Mouse (Mus musculus) left cerebral cortex, adult 2 months (tissue): Measurements from ENCODE around the gene Sec22b. TPM values are rescaled to one million over a fixed set of nuclear protein-coding genes. Genes with fewer than 3 reads are reported as not detected.

ENCODE experiments used
- DNase-seq, 2 experiments: peaks; one replicate each; pipeline ENCODE4 v3.0.0; 2021 to 2022; ENCODE audit warnings: low spot score in 2 of 2, mixed read lengths in 1 of 2; ENCODE audit errors: extremely low spot score in 1 of 2
- H3K27ac ChIP-seq: fragments of 200-600 bp; 2 replicates; pipeline ENCODE4 v1.8.1; 2022
- H3K4me3 ChIP-seq: fragments of 200-600 bp; 2 replicates; pipeline ENCODE4 v1.8.1; 2022
- CTCF ChIP-seq: fragments of 200-600 bp; IDR thresholded peaks from 2 replicates; pipeline ENCODE4 v1.8.1; 2022; ENCODE audit warnings: antibody characterized with exemption, mild to moderate bottlenecking, moderate library complexity
- intact Hi-C: fragments of 180-260 bp; cut with DNase I; formaldehyde crosslinking; loops from one replicate; pipeline ENCODE4 v1.15.1; 2025
- long read RNA-seq, 2 experiments: library from polyadenylated mRNA; stranded (forward); transcript quantifications; one replicate each; pipeline ENCODE4 v2.0.0; 2021; ENCODE audit warnings: borderline mapping rate in 2 of 2
- total RNA-seq, 2 experiments: library from RNA; stranded (reverse); gene quantifications; 2 replicates each; pipeline ENCODE4 v1.2.3; 2021

Sec22b gene
- 10 to 100 TPM; 80.1 to 90.2 TPM for total RNA-seq
- long read RNA-seq, experiment 1, transcript Sec22b-201 (5 exons, 2,810 nt) = major isoform, 89 of 98 reads
- long read RNA-seq, experiment 1, partial matches to known transcripts = 3 of 98 reads
- long read RNA-seq, experiment 1, other reads (novel, unspliced or antisense) = 1 of 98 reads
- long read RNA-seq, experiment 2, transcript Sec22b-201 (5 exons, 2,810 nt) = major isoform, 59 of 66 reads
- long read RNA-seq, experiment 2, partial matches to known transcripts = 1 of 66 reads
- long read RNA-seq, experiment 2, other reads (novel, unspliced or antisense) = 3 of 66 reads

DNA sequence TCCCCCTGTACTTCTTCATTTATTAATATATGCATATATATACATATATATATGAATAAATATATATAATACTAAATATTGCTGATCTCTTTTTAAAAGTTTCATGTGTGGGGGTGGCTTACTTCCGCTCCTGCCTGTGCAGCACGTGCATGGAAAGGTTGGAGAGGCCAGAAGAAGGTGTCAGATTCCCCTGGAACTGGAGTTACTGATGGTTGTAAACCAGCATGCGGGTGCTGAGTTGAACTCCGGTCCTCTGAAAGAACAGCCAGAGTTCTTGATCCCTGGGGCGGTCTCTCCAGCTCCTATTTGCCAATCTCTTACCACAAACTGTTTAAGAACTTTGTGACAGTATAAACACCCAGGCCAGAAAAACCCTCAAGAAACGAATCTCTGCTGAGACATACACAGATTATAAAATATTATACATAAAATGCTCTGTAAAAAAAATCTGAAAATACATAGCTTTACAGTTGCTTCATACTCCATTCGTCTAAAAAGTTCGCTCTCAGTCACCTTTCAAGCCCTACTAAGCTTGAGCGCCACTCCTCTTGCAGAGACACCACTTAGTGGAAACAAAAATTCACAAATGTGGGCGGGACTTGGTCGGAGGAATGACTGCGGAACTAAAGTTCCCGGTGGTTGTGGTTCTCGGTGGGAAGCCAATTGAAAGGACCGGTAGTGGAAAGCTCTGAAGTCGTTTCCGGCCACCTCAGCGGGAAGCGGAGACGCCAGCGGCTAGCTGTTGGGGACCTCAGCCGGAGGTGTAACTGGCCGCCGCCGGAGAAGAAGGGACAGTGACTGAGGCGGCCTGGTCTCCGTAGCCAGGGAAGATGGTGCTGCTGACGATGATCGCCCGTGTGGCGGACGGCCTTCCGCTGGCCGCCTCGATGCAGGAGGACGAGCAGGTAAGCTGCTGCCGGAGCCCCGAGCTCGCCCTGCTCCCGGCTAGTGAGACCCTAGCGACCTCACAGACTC lies at the start of gene Sec22b:
Sec22b (plus strand) TSS at position 675 of the 975 bp plus-strand sequence.
- intact Hi-C loops = no loop called here
- no peak for TF ChIP-seq CTCF
- H3K27ac ChIP-seq = peak within 1 kb of the TSS; percentile 85

DNA sequence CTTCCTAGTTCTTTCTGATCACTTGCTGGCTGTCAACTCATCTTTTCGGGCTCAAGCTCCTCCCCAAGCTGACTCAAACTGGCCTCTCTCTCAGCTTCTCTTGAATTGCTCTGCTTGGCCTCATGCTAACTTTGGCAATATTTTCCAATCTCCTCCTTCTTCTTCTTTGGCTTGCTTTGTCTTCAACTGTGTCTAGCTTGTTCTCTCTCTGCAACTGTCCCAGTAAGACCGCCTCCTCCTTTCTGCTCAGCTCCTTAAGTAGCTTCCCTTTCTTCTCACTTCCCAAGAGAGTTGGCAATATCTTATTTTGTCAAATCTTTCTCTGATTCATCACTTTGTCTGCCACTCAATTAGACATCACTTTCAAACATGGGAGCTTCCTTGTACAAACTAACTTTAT lies 49.2 kb upstream of the Sec22b start:
- no peak for TF ChIP-seq CTCF
- no peak overlapping the region for H3K27ac ChIP-seq
- intact Hi-C loops = no loop called here
- DNase-seq = no peak
- H3K4me3 ChIP-seq = no peak overlapping the region

More for the DNA sequence above, at the start of gene Sec22b:
- peak within 1 kb of the TSS; percentile 96 for H3K4me3 ChIP-seq
- peak; percentile 88 to 89 for DNase-seq

DNA sequence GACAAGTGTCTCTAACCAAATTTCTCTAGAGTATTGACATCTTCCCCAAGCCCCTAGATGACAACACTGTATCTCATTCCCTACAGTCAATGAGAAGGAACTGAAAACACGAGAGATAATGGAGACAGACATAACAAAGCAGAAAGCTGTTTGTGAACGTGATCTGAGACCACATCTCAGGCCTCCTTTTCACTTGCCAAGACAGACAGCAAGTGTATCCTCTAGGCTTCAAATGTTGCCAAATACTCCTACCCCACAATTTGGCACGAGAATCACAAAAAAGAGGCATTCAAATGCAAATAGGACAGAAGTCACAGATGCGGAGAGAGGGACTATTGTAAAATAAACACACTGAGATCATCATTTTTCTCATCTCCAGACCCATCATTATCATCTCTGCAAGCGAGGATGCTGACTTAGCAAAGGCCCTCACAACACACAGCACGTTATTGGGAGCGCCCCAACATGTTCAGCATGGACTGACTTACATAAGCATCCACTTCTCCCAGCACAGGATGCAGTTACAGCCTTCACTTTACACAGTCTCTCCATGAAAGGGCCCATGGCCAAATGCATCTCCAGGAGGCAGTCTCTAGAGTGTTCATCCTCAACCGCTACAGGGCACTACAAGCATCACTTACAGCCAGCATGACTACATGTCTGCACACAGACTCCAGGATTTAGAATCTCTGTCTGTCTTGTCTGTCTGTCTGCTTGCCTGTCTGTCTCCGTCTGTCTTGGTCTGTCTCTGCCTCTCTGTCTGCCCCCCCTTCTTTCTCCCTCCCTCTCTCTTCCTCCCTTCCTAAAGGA lies 46.2 kb upstream of the Sec22b start:
- H3K27ac ChIP-seq = peak overlapping the region; percentile 75
- no peak for TF ChIP-seq CTCF
- no peak overlapping the region for H3K4me3 ChIP-seq
- intact Hi-C loops = no loop called here
- no peak for DNase-seq

DNA sequence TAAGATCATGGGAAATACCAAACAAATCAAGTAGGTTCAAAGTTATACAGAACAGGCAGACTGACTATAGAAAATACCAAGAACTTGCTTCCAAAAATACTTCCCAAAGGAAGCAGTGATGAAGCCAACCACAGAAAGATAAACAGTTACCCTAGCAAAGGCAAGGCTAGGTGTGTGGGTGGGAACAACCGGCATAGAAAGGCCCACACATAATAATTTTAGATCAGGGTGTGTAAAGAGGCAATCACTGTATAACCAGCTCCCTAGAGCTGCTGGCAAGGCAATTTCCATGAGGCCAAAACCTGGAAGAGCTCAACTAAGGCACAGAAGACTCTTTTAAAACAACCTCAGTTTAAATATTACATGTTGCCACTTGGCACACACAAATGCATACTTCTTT lies 41.6 kb upstream of the Sec22b start:
- peak in 1 of 2 experiments; percentile 37 for DNase-seq
- intact Hi-C loops = no loop called here
- H3K27ac ChIP-seq = peak overlapping the region; percentile 53; the same call in 1 of the 2 replicates
- TF ChIP-seq CTCF = no peak
- H3K4me3 ChIP-seq = no peak overlapping the region

DNA sequence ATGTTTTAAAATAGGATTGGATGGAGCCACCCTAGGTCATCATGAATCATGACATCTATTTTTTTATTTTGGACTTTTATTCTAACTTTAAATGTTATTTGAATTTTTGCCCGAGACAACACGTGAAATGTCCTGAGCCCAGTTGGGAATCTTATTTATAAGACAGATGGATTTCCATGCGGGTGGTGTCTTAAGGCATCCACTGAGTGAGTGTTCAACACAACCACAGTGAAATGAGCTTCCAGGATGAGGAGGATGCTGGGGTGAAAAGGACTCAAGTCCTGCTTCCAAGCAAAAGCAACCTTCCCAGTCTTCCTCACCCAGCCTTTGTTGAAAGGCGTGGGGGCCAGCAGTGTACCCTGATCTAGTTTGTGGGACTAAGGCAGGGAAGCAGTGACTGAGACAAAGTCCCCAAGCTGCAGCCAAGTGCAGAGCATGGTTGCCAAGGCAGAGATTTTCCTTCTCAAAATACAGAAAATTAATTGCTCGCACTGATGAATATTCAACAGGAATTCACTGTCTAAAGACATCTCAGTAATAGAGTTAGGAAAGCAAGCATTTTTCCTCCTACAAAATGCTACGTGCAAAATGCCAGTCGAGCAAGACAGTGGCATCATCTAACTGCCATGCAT lies 40.1 kb upstream of the Sec22b start:
- peak overlapping the region; percentile 12; the same call in 1 of the 2 replicates for H3K27ac ChIP-seq
- intact Hi-C loops = no loop called here
- H3K4me3 ChIP-seq = no peak overlapping the region
- DNase-seq = no peak
- no peak for TF ChIP-seq CTCF

DNA sequence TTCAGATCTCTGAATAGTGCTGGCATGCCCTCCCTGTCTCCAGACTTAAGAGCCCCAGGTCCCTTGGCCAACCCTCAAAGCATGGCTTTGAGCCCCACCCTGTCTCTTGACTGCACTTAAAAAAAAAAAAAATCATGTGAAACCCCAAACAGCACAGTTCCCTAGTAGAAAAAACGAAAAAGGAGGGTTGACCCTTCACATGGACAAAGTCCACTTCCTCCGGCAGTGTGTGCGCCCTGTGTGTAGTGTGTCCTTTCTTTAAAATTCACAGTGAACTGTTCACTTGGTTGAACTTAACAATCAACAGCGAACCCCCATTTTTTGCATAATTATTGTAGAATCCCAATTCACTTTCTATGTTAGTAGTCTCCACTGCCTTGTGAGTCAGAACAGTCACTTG lies 34.3 kb upstream of the Sec22b start:
- H3K4me3 ChIP-seq = peak overlapping the region; percentile 72
- TF ChIP-seq CTCF = no peak
- DNase-seq = no peak
- intact Hi-C loops = loop anchor here (5.0 kb wide), 1 partner anchor 99 kb away; no protein-coding TSS in a partner anchor
- H3K27ac ChIP-seq = peak overlapping the region; percentile 95; the same call in 1 of the 2 replicates

DNA sequence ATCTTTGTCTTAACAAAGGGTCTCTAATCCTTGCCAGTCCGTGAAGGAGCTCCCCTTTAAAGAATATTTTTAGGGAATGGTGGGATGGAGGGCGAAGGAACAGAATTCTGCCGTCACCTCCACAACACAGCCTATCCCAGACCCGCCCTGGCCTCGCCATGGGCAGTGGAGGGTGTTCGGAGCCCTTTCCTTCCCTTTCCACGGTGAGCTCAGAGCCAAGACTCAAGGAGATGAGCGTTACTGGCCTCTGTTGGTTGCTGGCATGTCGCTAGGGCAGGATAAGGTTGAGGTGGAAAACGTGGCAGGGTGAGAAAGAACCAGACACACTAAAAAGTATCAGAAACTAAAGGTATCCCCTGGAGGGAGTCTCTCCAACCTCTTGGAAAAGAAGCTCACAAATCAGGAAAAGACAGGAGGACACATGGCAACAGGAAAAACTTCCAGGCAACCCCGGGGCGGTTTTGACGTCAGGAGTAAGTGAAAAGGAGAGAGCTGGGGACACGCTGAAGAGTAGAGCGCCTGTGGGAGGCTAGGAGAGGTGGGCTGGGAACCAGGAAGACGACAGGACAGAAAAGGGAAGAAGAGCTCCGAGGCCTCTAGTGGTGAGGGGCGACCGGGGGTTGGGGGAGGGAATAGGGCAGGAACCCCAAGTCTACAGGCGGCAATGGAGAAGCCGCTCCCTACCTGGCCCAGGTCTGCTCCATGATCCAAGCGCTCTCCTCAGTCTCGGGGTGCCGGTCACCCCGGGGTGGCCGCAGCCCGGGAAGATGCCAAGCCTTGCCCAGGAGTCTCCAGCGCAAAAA lies 33.6 kb upstream of the Sec22b start:
- peak; percentile 45 to 53 for DNase-seq
- Histone ChIP-seq H3K27ac (peak overlapping the region; percentile 95), H3K4me3 (peak overlapping the region; percentile 72)
- TF ChIP-seq CTCF = no peak
- intact Hi-C loops = loop anchor here (5.0 kb wide), 1 partner anchor 100 kb away; no protein-coding TSS in a partner anchor

DNA sequence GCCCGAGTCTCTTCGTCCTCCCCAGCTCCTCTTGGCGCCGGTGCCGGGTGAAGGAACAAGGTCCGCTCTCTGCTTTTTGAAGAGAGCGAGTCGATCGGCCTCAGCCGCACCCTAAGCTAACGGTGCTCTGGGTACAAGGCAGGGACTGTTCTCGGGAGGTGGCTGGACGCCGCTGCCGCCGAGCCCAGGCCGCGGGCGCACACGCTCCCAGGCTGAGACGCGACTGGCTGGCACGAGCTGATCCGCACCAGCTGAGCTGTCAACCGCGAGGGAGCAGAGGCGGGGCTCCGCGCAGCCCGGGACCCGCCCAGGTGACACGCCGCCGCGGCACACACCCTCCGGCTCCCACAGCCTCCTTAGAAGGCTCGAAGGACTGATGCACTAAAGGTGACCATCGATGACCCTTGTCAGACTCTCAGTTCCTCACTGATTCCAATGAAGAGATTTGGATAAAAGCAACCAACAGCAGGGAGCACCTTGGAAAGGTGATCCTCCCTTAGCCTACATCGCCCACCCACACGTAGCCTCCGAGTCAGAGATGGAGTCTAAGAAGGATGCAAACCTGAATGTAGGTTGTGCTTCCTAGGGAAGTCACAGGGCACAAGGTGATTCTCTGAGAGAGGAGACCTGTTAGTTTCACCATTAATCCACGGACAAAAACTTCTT lies 32.8 kb upstream of the Sec22b start:
- peak overlapping the region; percentile 95 for H3K27ac ChIP-seq
- H3K4me3 ChIP-seq = peak overlapping the region; percentile 72
- TF ChIP-seq CTCF = no peak
- intact Hi-C loops = loop anchor here (5.0 kb wide), 1 partner anchor 101 kb away; no protein-coding TSS in a partner anchor
- peak; percentile 80 to 83 for DNase-seq

DNA sequence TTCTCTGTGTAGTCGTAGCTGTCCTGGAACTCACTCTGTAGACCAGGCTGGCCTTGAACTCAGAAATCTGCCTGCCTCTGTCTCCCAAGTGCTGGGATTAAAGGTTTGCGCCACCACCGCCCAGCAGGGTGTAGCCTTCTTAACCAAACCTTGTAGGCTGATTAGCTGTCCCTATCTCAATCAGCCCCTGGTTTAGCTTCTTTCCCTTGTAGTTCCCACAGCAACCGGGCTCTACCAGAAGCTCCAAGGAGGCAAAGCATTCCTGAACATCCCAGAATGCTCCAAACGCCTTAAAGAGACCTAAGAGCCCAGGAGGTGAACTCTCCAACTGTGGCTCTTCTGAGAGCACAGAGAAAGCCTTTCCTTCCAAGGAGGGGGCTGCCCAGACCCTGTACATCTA lies 32.3 kb upstream of the Sec22b start:
- intact Hi-C loops = loop anchor here (5.0 kb wide), 1 partner anchor 101 kb away; no protein-coding TSS in a partner anchor
- Histone ChIP-seq H3K4me3 (no peak overlapping the region), H3K27ac (no peak overlapping the region)
- DNase-seq = no peak
- no peak for TF ChIP-seq CTCF

DNA sequence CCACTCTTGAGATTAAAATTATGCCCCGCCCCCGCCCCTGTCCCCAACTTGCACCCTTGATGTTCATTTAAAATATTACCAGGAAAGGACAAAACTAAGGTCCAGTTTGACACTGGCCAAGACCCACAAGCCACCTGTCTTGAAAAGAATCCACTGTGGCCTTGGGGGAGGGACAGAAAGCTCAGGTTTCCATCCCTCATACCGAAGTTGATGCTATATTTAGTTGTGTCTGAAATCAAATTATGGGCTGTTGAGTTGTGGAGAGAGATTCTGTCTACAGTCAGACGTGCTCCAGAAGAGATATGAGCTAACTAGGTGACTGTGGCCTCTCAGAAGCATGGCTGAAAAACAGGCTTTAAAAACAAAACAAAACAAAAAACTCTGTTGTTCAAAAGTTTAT lies 31.3 kb upstream of the Sec22b start:
- no peak for TF ChIP-seq CTCF
- Histone ChIP-seq H3K27ac (no peak overlapping the region), H3K4me3 (no peak overlapping the region)
- no peak for DNase-seq
- intact Hi-C loops = loop anchor here (5.0 kb wide), 1 partner anchor 102 kb away; no protein-coding TSS in a partner anchor
